Mouse (Mus musculus): ENCODE results near the gene Igfbp4. TPM values are rescaled to one million over a fixed set of nuclear protein-coding genes. Genes with fewer than 3 reads are reported as not detected.

The Igfbp4 gene
- total RNA-seq (2017): 0.43 to 5.5 TPM (median 1.2 TPM) in 3 replicates

- ATAC-seq (replicated peaks; ENCODE audit: insufficient number of reproducible peaks, low FRiP score, low TSS enrichment, poor library complexity, severe bottlenecking): no peak
Measured at GRCm38 (mm10) chr11:99041051-99041729, at the start of gene Igfbp4. Gene Igfbp4 (plus strand): TSS chr11:99041244.

- no peak for ATAC-seq (replicated peaks; ENCODE audit: insufficient number of reproducible peaks, low FRiP score, low TSS enrichment, poor library complexity, severe bottlenecking)
Measured at GRCm38 (mm10) chr11:98995987-98996386, 45.1 kb upstream of the Igfbp4 start.

GRCm38 (mm10) chr11:98997659-98998058 lies 43.4 kb upstream of the Igfbp4 start:
- ATAC-seq (replicated peaks; ENCODE audit: insufficient number of reproducible peaks, low FRiP score, low TSS enrichment, poor library complexity, severe bottlenecking): no peak

- no peak for ATAC-seq (replicated peaks; ENCODE audit: insufficient number of reproducible peaks, low FRiP score, low TSS enrichment, poor library complexity, severe bottlenecking)
Measured at GRCm38 (mm10) chr11:98998776-98999175, 42.3 kb upstream of the Igfbp4 start.

GRCm38 (mm10) chr11:98999243-98999642 lies 41.8 kb upstream of the Igfbp4 start:
- no peak for ATAC-seq (replicated peaks; ENCODE audit: insufficient number of reproducible peaks, low FRiP score, low TSS enrichment, poor library complexity, severe bottlenecking)

GRCm38 (mm10) chr11:99006788-99007187 lies 34.3 kb upstream of the Igfbp4 start:
- no peak for ATAC-seq (replicated peaks; ENCODE audit: insufficient number of reproducible peaks, low FRiP score, low TSS enrichment, poor library complexity, severe bottlenecking)

- no peak for ATAC-seq (replicated peaks; ENCODE audit: insufficient number of reproducible peaks, low FRiP score, low TSS enrichment, poor library complexity, severe bottlenecking)
Measured at GRCm38 (mm10) chr11:99010124-99010523, 30.9 kb upstream of the Igfbp4 start.

GRCm38 (mm10) chr11:99010706-99011105 lies 30.3 kb upstream of the Igfbp4 start:
- ATAC-seq (replicated peaks; ENCODE audit: insufficient number of reproducible peaks, low FRiP score, low TSS enrichment, poor library complexity, severe bottlenecking): no peak

- no peak for ATAC-seq (replicated peaks; ENCODE audit: insufficient number of reproducible peaks, low FRiP score, low TSS enrichment, poor library complexity, severe bottlenecking)
Measured at GRCm38 (mm10) chr11:99013856-99014255, 27.2 kb upstream of the Igfbp4 start.

GRCm38 (mm10) chr11:99019844-99020243 lies 21.2 kb upstream of the Igfbp4 start:
- ATAC-seq (replicated peaks; ENCODE audit: insufficient number of reproducible peaks, low FRiP score, low TSS enrichment, poor library complexity, severe bottlenecking): no peak

GRCm38 (mm10) chr11:99022384-99022933 lies 18.6 kb upstream of the Igfbp4 start:
- no peak for ATAC-seq (replicated peaks; ENCODE audit: insufficient number of reproducible peaks, low FRiP score, low TSS enrichment, poor library complexity, severe bottlenecking)

GRCm38 (mm10) chr11:99023094-99023493 lies 17.9 kb upstream of the Igfbp4 start:
- no peak for ATAC-seq (replicated peaks; ENCODE audit: insufficient number of reproducible peaks, low FRiP score, low TSS enrichment, poor library complexity, severe bottlenecking)

- ATAC-seq (replicated peaks; ENCODE audit: insufficient number of reproducible peaks, low FRiP score, low TSS enrichment, poor library complexity, severe bottlenecking): peak; percentile 99
Measured at GRCm38 (mm10) chr11:99023500-99024467, 17.3 kb upstream of the Igfbp4 start, which contains the start of gene Top2a. Gene Top2a (minus strand): TSS chr11:99024189.

GRCm38 (mm10) chr11:99024468-99025134 lies 16.4 kb upstream of the Igfbp4 start:
- no peak for ATAC-seq (replicated peaks; ENCODE audit: insufficient number of reproducible peaks, low FRiP score, low TSS enrichment, poor library complexity, severe bottlenecking)

- no peak for ATAC-seq (replicated peaks; ENCODE audit: insufficient number of reproducible peaks, low FRiP score, low TSS enrichment, poor library complexity, severe bottlenecking)
Measured at GRCm38 (mm10) chr11:99025878-99026277, 15.2 kb upstream of the Igfbp4 start.

GRCm38 (mm10) chr11:99026899-99027440 lies 14.1 kb upstream of the Igfbp4 start:
- ATAC-seq (replicated peaks; ENCODE audit: insufficient number of reproducible peaks, low FRiP score, low TSS enrichment, poor library complexity, severe bottlenecking): no peak

- ATAC-seq (replicated peaks; ENCODE audit: insufficient number of reproducible peaks, low FRiP score, low TSS enrichment, poor library complexity, severe bottlenecking): no peak
Measured at GRCm38 (mm10) chr11:99035350-99035749, 5.7 kb upstream of the Igfbp4 start.

GRCm38 (mm10) chr11:99036254-99036653 lies 4.8 kb upstream of the Igfbp4 start:
- no peak for ATAC-seq (replicated peaks; ENCODE audit: insufficient number of reproducible peaks, low FRiP score, low TSS enrichment, poor library complexity, severe bottlenecking)

GRCm38 (mm10) chr11:99039782-99040181 lies 1.3 kb upstream of the Igfbp4 start:
- peak; percentile 54; the same call in 1 of the 2 replicates for ATAC-seq (replicated peaks; ENCODE audit: insufficient number of reproducible peaks, low FRiP score, low TSS enrichment, poor library complexity, severe bottlenecking)

Measured in monocyte, adult 5-6 weeks (primary cell).